Mouse (Mus musculus): ENCODE measurements around the gene Gsk3a. TPM values are rescaled to one million over a fixed set of nuclear protein-coding genes. Genes with fewer than 3 reads are reported as not detected.
A peak's percentile ranks its signal among the peaks of the same experiment; 100 is the strongest.

The Gsk3a gene
- polyA plus RNA-seq, 1 experiment from 2014 or later = 6.8 TPM

DNA sequence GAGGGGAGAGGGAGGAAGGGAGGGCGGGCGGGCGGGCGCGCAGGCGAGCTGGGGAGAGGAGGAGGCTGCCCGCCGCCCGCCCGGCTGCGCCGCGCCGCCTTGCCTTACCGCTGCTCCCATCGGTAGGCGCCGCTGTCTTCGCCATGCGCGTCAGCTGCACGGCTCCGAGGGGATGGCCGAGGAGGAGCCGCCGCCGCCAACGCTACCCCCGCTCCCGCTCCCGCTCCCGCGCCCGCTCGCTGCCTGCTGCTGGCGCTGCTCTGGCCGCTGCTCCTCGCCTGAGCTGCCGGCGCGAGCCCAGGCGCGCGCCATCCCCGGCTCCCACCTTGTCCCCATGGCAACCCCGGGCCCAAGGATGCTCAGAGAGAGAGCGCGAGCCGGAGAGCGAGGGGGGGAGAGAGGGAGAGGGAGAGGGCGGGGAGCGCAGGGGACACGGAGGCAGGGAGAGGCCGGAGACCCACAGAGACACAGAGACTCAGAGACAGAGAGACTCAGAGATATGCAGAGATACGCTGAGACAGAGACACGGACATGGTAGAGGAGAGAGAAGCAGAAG, 58.0 kb downstream of the Gsk3a start, which contains the start of gene Pou2f2:
Gene Pou2f2 (minus strand): TSS at position 121 of the 556 bp plus-strand sequence.
- no peak within 1 kb of the TSS for H3K27ac ChIP-seq (ENCODE audit: low read length)
- H3K9ac ChIP-seq (replicated peaks; ENCODE audit: low read depth) = no peak within 1 kb of the TSS
- WGBS = 2% methylated on average over 37 of the region's 56 CpGs
- no peaks in the 10 kb centered on the region for H3K4me1 ChIP-seq (ENCODE audit: insufficient read depth, low read depth, low read length)
- H3K4me3 ChIP-seq (ENCODE audit: low read depth, low read length) = peak within 1 kb of the TSS; percentile 18
- H3K36me3 ChIP-seq (ENCODE audit: insufficient read depth, low read length) = no peaks in the 10 kb centered on the region
- peak; percentile 86 for ATAC-seq
- DNase-seq (ENCODE audit: low spot score) = peak; percentile 68
- no peaks in the 10 kb centered on the region for H3K9me3 ChIP-seq (ENCODE audit: low read length)
- TF ChIP-seq EP300 (IDR thresholded peaks at IDR 0.05) (no peak), CTCF (IDR thresholded peaks at IDR 0.05) (peak; percentile 55)
- H3K4me2 ChIP-seq (replicated peaks; ENCODE audit: low read depth, low read length) = peak within 1 kb of the TSS; percentile 64
- H3K27me3 ChIP-seq (replicated peaks; ENCODE audit: insufficient read depth, low read length) = peaks cover 77% of the 10 kb centered on the region

- H3K9ac ChIP-seq (replicated peaks; ENCODE audit: low read depth) = no peak overlapping the region
- 1% methylated on average over 56 of the region's 56 CpGs for WGBS
- H3K36me3 ChIP-seq (ENCODE audit: insufficient read depth, low read length) = no peaks in the 10 kb centered on the region
- peaks cover 75% of the 10 kb centered on the region for H3K27me3 ChIP-seq (replicated peaks; ENCODE audit: insufficient read depth, low read length)
- peak; percentile 30 for DNase-seq (ENCODE audit: low spot score)
- peak; percentile 59 for ATAC-seq
- no peak for TF ChIP-seq EP300 (IDR thresholded peaks at IDR 0.05)
- H3K4me2 ChIP-seq (replicated peaks; ENCODE audit: low read depth, low read length) = peak overlapping the region; percentile 64
- no peaks in the 10 kb centered on the region for H3K4me1 ChIP-seq (ENCODE audit: insufficient read depth, low read depth, low read length)
- H3K27ac ChIP-seq (ENCODE audit: low read length) = no peak overlapping the region
- peak overlapping the region; percentile 18 for H3K4me3 ChIP-seq (ENCODE audit: low read depth, low read length)
- no peaks in the 10 kb centered on the region for H3K9me3 ChIP-seq (ENCODE audit: low read length)
Observed at GRCm38 (mm10) chr7:25178787-25179605, 58.7 kb downstream of the Gsk3a start.

GRCm38 (mm10) chr7:25178317-25178716, 59.3 kb downstream of the Gsk3a start:
- no peaks in the 10 kb centered on the region for H3K9me3 ChIP-seq (ENCODE audit: low read length)
- H3K4me1 ChIP-seq (ENCODE audit: insufficient read depth, low read depth, low read length) = no peaks in the 10 kb centered on the region
- H3K9ac ChIP-seq (replicated peaks; ENCODE audit: low read depth) = no peak overlapping the region
- WGBS = under 1% methylated on average over 11 of the region's 17 CpGs
- no peak overlapping the region for H3K27ac ChIP-seq (ENCODE audit: low read length)
- peak overlapping the region; percentile 64; the same call in 1 of the 2 replicates for H3K4me2 ChIP-seq (replicated peaks; ENCODE audit: low read depth, low read length)
- peaks cover 69% of the 10 kb centered on the region for H3K27me3 ChIP-seq (replicated peaks; ENCODE audit: insufficient read depth, low read length)
- H3K4me3 ChIP-seq (ENCODE audit: low read depth, low read length) = peak overlapping the region; percentile 18
- H3K36me3 ChIP-seq (ENCODE audit: insufficient read depth, low read length) = no peaks in the 10 kb centered on the region
- ATAC-seq (no peak), DNase-seq (ENCODE audit: low spot score) (no peak)
- TF ChIP-seq EP300 (IDR thresholded peaks at IDR 0.05) (no peak), CTCF (IDR thresholded peaks at IDR 0.05) (no peak)

Small RNA genes lying within 50 kb of the gene (microRNA-seq; reads per million reads assigned to microRNA genes)
- gene Mir7048 = not detected

Other genes with a start within 250 kb of the Gsk3a start
- gene Atp1a3, start 231.9 kb downstream of the Gsk3a start, polyA plus RNA-seq (2015; fragmentation: Nextera tagmentation; extraction: Ambion mirVana) = 0.57 and 0.73 TPM in 2 replicates
- gene Grik5, start 165.5 kb downstream of the Gsk3a start, polyA plus RNA-seq (2015; fragmentation: Nextera tagmentation; extraction: Ambion mirVana) = 1.9 and 2.9 TPM in 2 replicates
- 19.8 and 20.1 TPM in 2 replicates for gene Zfp574, start 165.3 kb downstream of the Gsk3a start, polyA plus RNA-seq (2015; fragmentation: Nextera tagmentation; extraction: Ambion mirVana)
- 0.98 and 1.4 TPM in 2 replicates for gene Pou2f2, start 58.1 kb downstream of the Gsk3a start, polyA plus RNA-seq (2015; fragmentation: Nextera tagmentation; extraction: Ambion mirVana)
- 15.9 and 18.2 TPM in 2 replicates for gene Dedd2, start 17.2 kb downstream of the Gsk3a start, polyA plus RNA-seq (2015; fragmentation: Nextera tagmentation; extraction: Ambion mirVana)
- gene Zfp526, start 16.4 kb downstream of the Gsk3a start, polyA plus RNA-seq (2015; fragmentation: Nextera tagmentation; extraction: Ambion mirVana) = 1.6 and 2.2 TPM in 2 replicates
- gene Erf, start 12.9 kb upstream of the Gsk3a start, polyA plus RNA-seq (2015; fragmentation: Nextera tagmentation; extraction: Ambion mirVana) = 8.7 and 10.3 TPM in 2 replicates
- gene Cic, start 29.9 kb upstream of the Gsk3a start, polyA plus RNA-seq (2015; fragmentation: Nextera tagmentation; extraction: Ambion mirVana) = 26.5 and 31.9 TPM in 2 replicates
- 83.8 and 87.1 TPM in 2 replicates for gene Pafah1b3, start 60.1 kb upstream of the Gsk3a start, polyA plus RNA-seq (2015; fragmentation: Nextera tagmentation; extraction: Ambion mirVana)
- not detected in 2 replicates for gene Prr19, start 63.6 kb upstream of the Gsk3a start, polyA plus RNA-seq (2015; fragmentation: Nextera tagmentation; extraction: Ambion mirVana)
- gene Tmem145, start 68.3 kb upstream of the Gsk3a start, polyA plus RNA-seq (2015; fragmentation: Nextera tagmentation; extraction: Ambion mirVana) = 0.08 TPM in 1 of 2 replicates, not detected in the other
- gene Megf8, start 79.3 kb upstream of the Gsk3a start, polyA plus RNA-seq (2015; fragmentation: Nextera tagmentation; extraction: Ambion mirVana) = 5.6 and 6.3 TPM in 2 replicates
- gene Cnfn, start 131.9 kb upstream of the Gsk3a start, polyA plus RNA-seq (2015; fragmentation: Nextera tagmentation; extraction: Ambion mirVana) = not detected in 2 replicates
- gene Lipe, start 160.9 kb upstream of the Gsk3a start, polyA plus RNA-seq (2015; fragmentation: Nextera tagmentation; extraction: Ambion mirVana) = 19.8 and 21.4 TPM in 2 replicates
- 31.9 and 38.1 TPM in 2 replicates for gene Cxcl17, start 175.0 kb upstream of the Gsk3a start, polyA plus RNA-seq (2015; fragmentation: Nextera tagmentation; extraction: Ambion mirVana)
- gene Ceacam1, start 239.8 kb upstream of the Gsk3a start, polyA plus RNA-seq (2015; fragmentation: Nextera tagmentation; extraction: Ambion mirVana) = 21.7 and 23.5 TPM in 2 replicates